Mouse (Mus musculus): ENCODE results near the gene Tnr. TPM values are rescaled to one million over a fixed set of nuclear protein-coding genes. Genes with fewer than 3 reads are reported as not detected.

Gene Tnr
- polyA plus RNA-seq, 1 experiment: not detected

GRCm38 (mm10) chr1:159723733-159724132 is 200.2 kb downstream of the Tnr start:
- no peak overlapping the region for H3K4me3 ChIP-seq (replicated peaks; ENCODE audit: control insufficient read depth, low read depth, low read length)
- no peaks in the 10 kb centered on the region for H3K4me1 ChIP-seq (ENCODE audit: control insufficient read depth, insufficient read depth, low read length)
- no peak for TF ChIP-seq POLR2A (IDR thresholded peaks at IDR 0.05; ENCODE audit: borderline replicate concordance, control insufficient read depth, low read depth, low read length)
- TF ChIP-seq CTCF (IDR thresholded peaks at IDR 0.05; ENCODE audit: control insufficient read depth, insufficient read depth, low read length): no peak
- WGBS: 81% methylated on average over 5 of the region's 5 CpGs
- no peak overlapping the region for H3K27ac ChIP-seq (ENCODE audit: control insufficient read depth, insufficient read depth, low read depth, low read length, poor library complexity)

GRCm38 (mm10) chr1:159729270-159729669 is 205.7 kb downstream of the Tnr start:
- no peak for TF ChIP-seq CTCF (IDR thresholded peaks at IDR 0.05; ENCODE audit: control insufficient read depth, insufficient read depth, low read length)
- TF ChIP-seq POLR2A (IDR thresholded peaks at IDR 0.05; ENCODE audit: borderline replicate concordance, control insufficient read depth, low read depth, low read length): no peak
- H3K4me3 ChIP-seq (replicated peaks; ENCODE audit: control insufficient read depth, low read depth, low read length): no peak overlapping the region
- 86% methylated on average over 6 of the region's 6 CpGs for WGBS
- H3K27ac ChIP-seq (ENCODE audit: control insufficient read depth, insufficient read depth, low read depth, low read length, poor library complexity): no peak overlapping the region
- H3K4me1 ChIP-seq (ENCODE audit: control insufficient read depth, insufficient read depth, low read length): no peaks in the 10 kb centered on the region

- H3K4me3 ChIP-seq (replicated peaks; ENCODE audit: control insufficient read depth, low read depth, low read length): no peak overlapping the region
- no peaks in the 10 kb centered on the region for H3K4me1 ChIP-seq (ENCODE audit: control insufficient read depth, insufficient read depth, low read length)
- no peak overlapping the region for H3K27ac ChIP-seq (ENCODE audit: control insufficient read depth, insufficient read depth, low read depth, low read length, poor library complexity)
- WGBS: 38% methylated on average over 4 of the region's 4 CpGs
- no peak for TF ChIP-seq POLR2A (IDR thresholded peaks at IDR 0.05; ENCODE audit: borderline replicate concordance, control insufficient read depth, low read depth, low read length)
These were observed 207.3 kb downstream of the Tnr start for GRCm38 (mm10) chr1:159730826-159731225.

GRCm38 (mm10) chr1:159735099-159735498 is 211.5 kb downstream of the Tnr start:
- H3K27ac ChIP-seq (ENCODE audit: control insufficient read depth, insufficient read depth, low read depth, low read length, poor library complexity): no peak overlapping the region
- WGBS: 3% methylated on average over 3 of the region's 3 CpGs
- H3K4me3 ChIP-seq (replicated peaks; ENCODE audit: control insufficient read depth, low read depth, low read length): no peak overlapping the region
- TF ChIP-seq CTCF (IDR thresholded peaks at IDR 0.05; ENCODE audit: control insufficient read depth, insufficient read depth, low read length): no peak
- no peak for TF ChIP-seq POLR2A (IDR thresholded peaks at IDR 0.05; ENCODE audit: borderline replicate concordance, control insufficient read depth, low read depth, low read length)
- H3K4me1 ChIP-seq (ENCODE audit: control insufficient read depth, insufficient read depth, low read length): no peaks in the 10 kb centered on the region

GRCm38 (mm10) chr1:159739478-159739877 is 215.9 kb downstream of the Tnr start:
- no peak for TF ChIP-seq CTCF (IDR thresholded peaks at IDR 0.05; ENCODE audit: control insufficient read depth, insufficient read depth, low read length)
- no peak for TF ChIP-seq POLR2A (IDR thresholded peaks at IDR 0.05; ENCODE audit: borderline replicate concordance, control insufficient read depth, low read depth, low read length)
- no peak overlapping the region for H3K4me3 ChIP-seq (replicated peaks; ENCODE audit: control insufficient read depth, low read depth, low read length)
- H3K4me1 ChIP-seq (ENCODE audit: control insufficient read depth, insufficient read depth, low read length): no peaks in the 10 kb centered on the region; the same call in 1 of the 2 replicates
- 11% methylated on average over 3 of the region's 3 CpGs for WGBS
- no peak overlapping the region for H3K27ac ChIP-seq (ENCODE audit: control insufficient read depth, insufficient read depth, low read depth, low read length, poor library complexity)

GRCm38 (mm10) chr1:159741237-159742002 is 217.9 kb downstream of the Tnr start:
- no peaks in the 10 kb centered on the region; the same call in 1 of the 2 replicates for H3K4me1 ChIP-seq (ENCODE audit: control insufficient read depth, insufficient read depth, low read length)
- WGBS: 64% methylated on average over 3 of the region's 3 CpGs
- no peak overlapping the region for H3K4me3 ChIP-seq (replicated peaks; ENCODE audit: control insufficient read depth, low read depth, low read length)
- no peak overlapping the region for H3K27ac ChIP-seq (ENCODE audit: control insufficient read depth, insufficient read depth, low read depth, low read length, poor library complexity)
- TF ChIP-seq POLR2A (IDR thresholded peaks at IDR 0.05; ENCODE audit: borderline replicate concordance, control insufficient read depth, low read depth, low read length) (no peak), CTCF (IDR thresholded peaks at IDR 0.05; ENCODE audit: control insufficient read depth, insufficient read depth, low read length) (no peak)

GRCm38 (mm10) chr1:159742003-159742274 is 218.4 kb downstream of the Tnr start:
- WGBS: 54% methylated on average over 3 of the region's 3 CpGs

GRCm38 (mm10) chr1:159743744-159744253 is 220.2 kb downstream of the Tnr start:
- Histone ChIP-seq H3K27ac (ENCODE audit: control insufficient read depth, insufficient read depth, low read depth, low read length, poor library complexity) (no peak overlapping the region), H3K4me3 (replicated peaks; ENCODE audit: control insufficient read depth, low read depth, low read length) (no peak overlapping the region), H3K4me1 (ENCODE audit: control insufficient read depth, insufficient read depth, low read length) (no peaks in the 10 kb centered on the region; the same call in 1 of the 2 replicates)
- no peak for TF ChIP-seq POLR2A (IDR thresholded peaks at IDR 0.05; ENCODE audit: borderline replicate concordance, control insufficient read depth, low read depth, low read length)
- TF ChIP-seq CTCF (IDR thresholded peaks at IDR 0.05; ENCODE audit: control insufficient read depth, insufficient read depth, low read length): no peak
- 60% methylated on average over 2 of the region's 2 CpGs for WGBS

More at GRCm38 (mm10) chr1:159742003-159742274, 218.4 kb downstream of the Tnr start:
- Histone ChIP-seq H3K4me1 (ENCODE audit: control insufficient read depth, insufficient read depth, low read length) (no peaks in the 10 kb centered on the region; the same call in 1 of the 2 replicates), H3K4me3 (replicated peaks; ENCODE audit: control insufficient read depth, low read depth, low read length) (no peak overlapping the region), H3K27ac (ENCODE audit: control insufficient read depth, insufficient read depth, low read depth, low read length, poor library complexity) (no peak overlapping the region)
- TF ChIP-seq CTCF (IDR thresholded peaks at IDR 0.05; ENCODE audit: control insufficient read depth, insufficient read depth, low read length): no peak
- no peak for TF ChIP-seq POLR2A (IDR thresholded peaks at IDR 0.05; ENCODE audit: borderline replicate concordance, control insufficient read depth, low read depth, low read length)
